Mouse (Mus musculus) heart, postnatal 0 days (tissue): ENCODE data around the gene Swsap1. TPM values are rescaled to one million over a fixed set of nuclear protein-coding genes. Genes with fewer than 3 reads are reported as not detected.

ENCODE experiments used
- ATAC-seq: fragments of 200-750 bp; cut with Nextera tagmentation; 2 replicates; pipeline ENCODE4 v1.8.0; 2017; ENCODE audit warnings: low read depth, moderate number of reproducible peaks, moderate library complexity; ENCODE audit not compliant: insufficient read depth
- DNase-seq: peaks from one replicate; pipeline ENCODE4 v3.0.0-alpha.2; 2016; ENCODE audit warnings: low spot score
- H3K27ac ChIP-seq: fragments of 300-500 bp; sonication (generic); 2 replicates; pipeline ENCODE4 v1.5.1; 2014; ENCODE audit warnings: low read depth, mild to moderate bottlenecking
- H3K27me3 ChIP-seq: fragments of 300-500 bp; sonication (generic); 2 replicates; pipeline ENCODE4 v1.6.1; 2014; ENCODE audit warnings: low read length, mixed read lengths; ENCODE audit not compliant: control insufficient read depth, insufficient read depth
- H3K36me3 ChIP-seq: fragments of 300-500 bp; sonication (generic); replicated peaks from 2 replicates; pipeline ENCODE4 v1.6.1; 2014; ENCODE audit warnings: low read length, mixed read lengths; ENCODE audit not compliant: control insufficient read depth, insufficient read depth
- H3K4me1 ChIP-seq: fragments of 300-500 bp; sonication (generic); 2 replicates; pipeline ENCODE4 v1.6.1; 2014; ENCODE audit warnings: antibody characterized with exemption; ENCODE audit not compliant: control insufficient read depth, insufficient read depth
- H3K4me2 ChIP-seq: fragments of 300-500 bp; sonication (generic); 2 replicates; pipeline ENCODE4 v1.6.1; 2014; ENCODE audit warnings: low read depth, mild to moderate bottlenecking, low read length, moderate library complexity
- H3K4me3 ChIP-seq: fragments of 300-500 bp; sonication (generic); 2 replicates; pipeline ENCODE4 v1.5.1; 2014; ENCODE audit warnings: low read depth, low read length
- H3K9ac ChIP-seq: fragments of 300-500 bp; sonication (generic); replicated peaks from 2 replicates; pipeline ENCODE4 v1.6.1; 2014; ENCODE audit warnings: low read depth, low read length, mixed read lengths
- H3K9me3 ChIP-seq: fragments of 300-500 bp; sonication (generic); replicated peaks from 2 replicates; pipeline ENCODE4 v1.6.1; 2016; ENCODE audit warnings: low read length; ENCODE audit not compliant: control insufficient read depth
- CTCF ChIP-seq: IDR thresholded peaks from 2 replicates; pipeline ENCODE4 v1.5.1; 2016; ENCODE audit warnings: antibody characterized with exemption, control low read depth, low read depth
- EP300 ChIP-seq: IDR thresholded peaks from 2 replicates; pipeline ENCODE4 v1.6.1; 2016; ENCODE audit warnings: antibody characterized with exemption, low read depth
- WGBS: fragments of 180-500 bp; shearing (Covaris S2); extraction: QIAGEN DNeasy Blood & Tissue Kit; methylation state at CpG from one replicate; pipeline ENCODE4 v1.1.7; 2014; 5-methylcytosine and 5-hydroxymethylcytosine counted together
- polyA plus RNA-seq: library from polyadenylated mRNA; unstranded; fragments of >200 nt; fragmentation: Nextera tagmentation; extraction: Ambion mirVana; gene quantifications from 2 replicates; pipeline ENCODE4 v1.2.1, GENCODE M21; 2015
- total RNA-seq: library from RNA; depleted of rRNA; stranded (reverse); fragments of >200 nt; gene quantifications from 2 replicates; pipeline ENCODE4 v1.2.3, GENCODE M21; 2014; ENCODE audit warnings: low replicate concordance

Swsap1 gene
- total and polyA plus RNA-seq, 2 experiments from 2014 or later = 4.6 to 19.5 TPM

DNA sequence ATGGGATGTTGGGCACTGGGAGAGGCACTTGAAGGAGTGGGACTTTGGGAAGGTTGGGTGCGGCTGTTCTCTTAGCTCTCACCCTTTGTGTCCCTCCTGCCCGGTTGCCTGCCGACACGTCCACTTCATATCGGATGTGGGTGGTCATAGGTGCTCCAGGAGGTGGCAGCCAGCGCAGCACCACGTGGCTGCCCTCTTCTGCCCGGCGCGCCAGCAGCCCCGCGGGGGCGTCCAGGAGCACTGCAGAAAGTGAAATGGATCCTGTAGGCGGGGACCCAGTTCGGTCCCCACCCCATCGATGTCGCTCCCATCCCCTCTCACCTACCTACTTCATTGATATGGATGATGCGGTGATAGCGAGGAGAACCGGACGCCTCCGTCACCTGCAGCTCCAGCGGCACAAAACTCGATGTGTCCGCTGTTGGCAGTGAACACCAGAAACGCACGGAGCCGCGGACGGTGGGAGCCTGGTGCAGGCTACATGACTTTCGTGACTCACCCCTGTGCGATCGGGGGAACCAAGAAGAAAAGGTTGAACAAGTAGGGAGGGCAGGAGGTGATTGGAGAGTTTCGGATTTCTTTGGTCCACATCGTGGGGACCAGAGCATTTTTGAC lies 5.9 kb downstream of the Swsap1 start:
- Histone ChIP-seq H3K36me3 (no peaks in the 10 kb centered on the region), H3K4me3 (peak overlapping the region; percentile 45), H3K27me3 (peaks cover 25% of the 10 kb centered on the region), H3K27ac (no peak overlapping the region), H3K9me3 (no peaks in the 10 kb centered on the region), H3K4me2 (peak overlapping the region; percentile 89), H3K9ac (no peak overlapping the region), H3K4me1 (peaks cover 27% of the 10 kb centered on the region)
- 3% methylated on average over 35 of the region's 35 CpGs for WGBS
- DNase-seq (no peak), ATAC-seq (no peak)
- TF ChIP-seq EP300 (no peak), CTCF (no peak)

DNA sequence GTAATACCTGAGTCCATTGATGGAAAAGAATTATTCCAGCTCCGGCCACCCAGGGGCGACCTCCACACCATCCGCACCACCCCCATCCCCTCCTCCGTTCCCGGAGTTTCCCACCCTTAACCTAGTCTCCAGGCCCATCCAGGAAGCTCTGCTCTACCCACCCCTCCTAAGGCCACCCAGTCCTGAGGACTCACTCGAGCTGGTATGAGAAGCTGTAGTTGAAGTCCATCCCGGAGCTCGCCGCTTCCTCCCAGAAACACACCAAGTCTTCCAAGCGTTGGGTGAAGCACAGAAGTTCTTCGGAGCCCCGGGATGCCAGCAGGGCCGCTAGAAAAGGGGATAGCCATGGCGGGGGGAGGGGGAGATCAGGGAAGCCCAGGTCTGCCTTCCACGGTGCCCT lies 6.5 kb downstream of the Swsap1 start:
- 1% methylated on average over 15 of the region's 15 CpGs for WGBS
- H3K4me1 ChIP-seq = peaks cover 25% of the 10 kb centered on the region
- no peaks in the 10 kb centered on the region for H3K9me3 ChIP-seq
- TF ChIP-seq EP300 (no peak), CTCF (no peak)
- peak overlapping the region; percentile 45 for H3K4me3 ChIP-seq
- H3K9ac ChIP-seq = 0 out of 2 replicates have a peak overlapping the region, but pooled peaks have one; percentile 13
- no peaks in the 10 kb centered on the region for H3K36me3 ChIP-seq
- H3K27me3 ChIP-seq = peaks cover 25% of the 10 kb centered on the region
- peak; percentile 52; the same call in 1 of the 2 replicates for ATAC-seq
- H3K27ac ChIP-seq = no peak overlapping the region
- no peak for DNase-seq
- peak overlapping the region; percentile 89 for H3K4me2 ChIP-seq

DNA sequence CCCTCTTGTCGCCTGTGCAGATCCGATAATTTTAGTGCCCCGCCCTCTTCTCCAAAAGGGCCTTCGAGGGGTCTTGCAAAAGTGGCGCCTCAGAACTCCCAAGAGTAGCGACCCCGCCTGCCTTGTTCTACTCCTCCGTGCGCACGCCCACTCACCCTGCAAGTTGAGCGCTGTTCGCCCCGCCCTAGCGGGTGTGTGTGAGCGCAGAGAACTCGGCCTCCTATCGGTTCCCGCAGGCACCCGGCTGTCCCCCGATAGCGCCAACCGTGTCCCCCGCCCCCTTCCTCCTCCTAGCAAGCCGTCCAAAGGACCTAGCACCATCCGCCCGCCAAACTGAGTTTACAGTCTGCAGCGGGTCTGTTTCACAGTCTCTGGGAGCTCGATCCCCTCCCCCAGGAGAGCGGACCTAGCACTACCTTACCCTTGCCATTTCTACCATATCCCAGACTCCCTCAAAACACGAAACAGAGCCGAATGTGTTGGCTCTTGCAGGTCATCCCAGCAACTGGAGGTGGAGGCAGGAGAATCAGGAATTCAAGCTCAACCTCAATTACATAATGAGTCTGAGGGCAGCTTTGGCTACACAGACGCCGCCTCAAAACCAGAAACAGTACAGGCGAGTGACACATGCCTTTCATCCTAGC lies 7.0 kb downstream of the Swsap1 start:
- 3% methylated on average over 34 of the region's 34 CpGs for WGBS
- Histone ChIP-seq H3K4me1 (peaks cover 25% of the 10 kb centered on the region), H3K27ac (no peak overlapping the region), H3K27me3 (peaks cover 25% of the 10 kb centered on the region), H3K4me3 (peak overlapping the region; percentile 45), H3K9ac (0 out of 2 replicates have a peak overlapping the region, but pooled peaks have one; percentile 13), H3K36me3 (no peaks in the 10 kb centered on the region), H3K9me3 (no peaks in the 10 kb centered on the region), H3K4me2 (peak overlapping the region; percentile 89)
- DNase-seq (peak; percentile 17), ATAC-seq (peak; percentile 62)
- TF ChIP-seq CTCF = no peak
- TF ChIP-seq EP300 = no peak

DNA sequence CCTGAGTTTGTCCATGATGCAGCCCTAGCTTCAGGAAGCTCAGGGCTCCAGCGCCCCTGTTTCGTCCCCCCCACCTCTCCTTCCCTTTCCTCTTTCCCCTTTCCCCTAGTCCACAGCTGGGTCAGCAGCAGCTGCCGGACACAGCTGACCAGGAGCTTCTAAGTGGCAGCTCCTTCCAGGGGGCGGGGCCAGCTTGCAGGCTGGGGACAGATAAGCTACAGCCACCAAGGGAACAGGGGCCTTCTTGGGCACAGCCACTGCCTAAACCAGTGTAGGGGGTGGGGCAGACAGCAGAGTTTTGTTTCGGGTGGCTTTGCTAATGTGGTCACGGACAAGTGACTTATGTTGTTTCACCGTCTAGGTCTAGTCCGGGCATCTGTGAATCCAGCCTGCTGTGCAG lies 7.9 kb downstream of the Swsap1 start, which contains the start of gene Epor:
TSS of gene Epor (minus strand) at position 90 of the 400 bp plus-strand sequence.
- TF ChIP-seq CTCF (no peak), EP300 (no peak)
- H3K9me3 ChIP-seq = no peaks in the 10 kb centered on the region
- H3K27ac ChIP-seq = no peak within 1 kb of the TSS
- DNase-seq = peak; percentile 46
- H3K9ac ChIP-seq = no peak within 1 kb of the TSS
- peaks cover 25% of the 10 kb centered on the region for H3K27me3 ChIP-seq
- H3K4me1 ChIP-seq = peaks cover 25% of the 10 kb centered on the region
- 7% methylated on average over 8 of the region's 8 CpGs for WGBS
- ATAC-seq = peak; percentile 43; the same call in 1 of the 2 replicates
- H3K4me3 ChIP-seq = peak within 1 kb of the TSS; percentile 45
- H3K36me3 ChIP-seq = no peaks in the 10 kb centered on the region
- peak within 1 kb of the TSS; percentile 89 for H3K4me2 ChIP-seq

DNA sequence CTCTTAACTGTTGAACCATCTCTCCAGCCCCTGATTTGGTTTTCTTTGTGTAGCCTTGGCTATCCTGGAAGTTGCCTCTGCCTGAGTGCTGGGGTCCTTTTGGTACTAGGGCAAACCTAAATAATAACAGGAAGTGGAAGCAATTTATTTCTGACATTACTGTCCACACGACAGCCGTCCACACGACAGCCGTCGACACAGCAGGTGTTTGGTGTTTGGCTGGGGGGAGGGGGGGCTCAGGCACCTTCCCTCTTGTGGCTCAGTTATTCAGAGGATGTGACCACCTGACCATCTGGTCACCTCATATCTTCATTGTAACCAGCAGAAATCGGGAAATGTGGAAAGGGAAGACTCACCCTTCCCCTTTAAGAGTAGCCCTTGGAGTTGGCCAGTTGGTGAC lies 13.3 kb downstream of the Swsap1 start:
- WGBS = 36% methylated on average over 6 of the region's 6 CpGs
- Histone ChIP-seq H3K27ac (no peak overlapping the region), H3K27me3 (no peaks in the 10 kb centered on the region), H3K36me3 (no peaks in the 10 kb centered on the region), H3K4me2 (no peak overlapping the region), H3K9me3 (no peaks in the 10 kb centered on the region), H3K4me1 (no peaks in the 10 kb centered on the region), H3K9ac (no peak overlapping the region), H3K4me3 (no peak overlapping the region)
- no peak for TF ChIP-seq EP300
- TF ChIP-seq CTCF = no peak
- ATAC-seq (no peak), DNase-seq (no peak)
